Mouse (Mus musculus) stomach, embryonic 16.5 days (tissue): ENCODE measurements around the gene Gpbar1. TPM values are rescaled to one million over a fixed set of nuclear protein-coding genes. Genes with fewer than 3 reads are reported as not detected.
"Not testable (repeated sequence)": the region's sequence is repeated elsewhere in the genome, so short reads cannot be mapped to it uniquely, and the experiment has no call there.

Experiments used
- ATAC-seq: fragments of 200-750 bp; cut with Nextera tagmentation; 2 replicates; pipeline ENCODE4 v1.8.0; 2017; ENCODE audit warnings: moderate number of reproducible peaks, moderate TSS enrichment; ENCODE audit not compliant: insufficient read depth, low FRiP score
- H3K27ac ChIP-seq: fragments of 300-500 bp; sonication (generic); 2 replicates; pipeline ENCODE4 v1.5.1; 2014; ENCODE audit warnings: low read length
- H3K27me3 ChIP-seq: fragments of 300-500 bp; sonication (generic); 2 replicates; pipeline ENCODE4 v1.6.1; 2014; ENCODE audit warnings: low read length, control low read depth, mixed read lengths; ENCODE audit not compliant: control insufficient read depth, insufficient read depth
- H3K36me3 ChIP-seq: fragments of 300-500 bp; sonication (generic); 2 replicates; pipeline ENCODE4 v1.6.1; 2014; ENCODE audit warnings: low read length; ENCODE audit not compliant: control insufficient read depth, insufficient read depth
- H3K4me1 ChIP-seq: fragments of 300-500 bp; sonication (generic); 2 replicates; pipeline ENCODE4 v1.6.1; 2014; ENCODE audit warnings: low read length, control low read depth, mixed read lengths; ENCODE audit not compliant: control insufficient read depth, insufficient read depth
- H3K4me2 ChIP-seq: fragments of 300-500 bp; sonication (generic); 2 replicates; pipeline ENCODE4 v1.6.1; 2014; ENCODE audit warnings: low read depth, low read length, mixed read lengths
- H3K4me3 ChIP-seq: fragments of 300-500 bp; sonication (generic); replicated peaks from 2 replicates; pipeline ENCODE4 v1.5.1; 2014; ENCODE audit warnings: mild to moderate bottlenecking, low read length
- H3K9ac ChIP-seq: fragments of 300-500 bp; sonication (generic); 2 replicates; pipeline ENCODE4 v1.6.1; 2014; ENCODE audit warnings: low read length
- H3K9me3 ChIP-seq: fragments of 300-500 bp; sonication (generic); replicated peaks from 2 replicates; pipeline ENCODE4 v1.6.1; 2016; ENCODE audit warnings: low read length, control low read depth; ENCODE audit not compliant: control insufficient read depth
- WGBS: fragments of 180-500 bp; shearing (Covaris S2); extraction: QIAGEN DNeasy Blood & Tissue Kit; methylation state at CpG from one replicate; pipeline ENCODE4 v1.1.7; 2014; 5-methylcytosine and 5-hydroxymethylcytosine counted together
- polyA plus RNA-seq: library from polyadenylated mRNA; unstranded; fragments of >200 nt; fragmentation: Nextera tagmentation; extraction: Ambion mirVana; gene quantifications from 2 replicates; pipeline ENCODE4 v1.2.1, GENCODE M21; 2015

The Gpbar1 gene
- polyA plus RNA-seq, 1 experiment from 2014 or later: 1.0 TPM

DNA sequence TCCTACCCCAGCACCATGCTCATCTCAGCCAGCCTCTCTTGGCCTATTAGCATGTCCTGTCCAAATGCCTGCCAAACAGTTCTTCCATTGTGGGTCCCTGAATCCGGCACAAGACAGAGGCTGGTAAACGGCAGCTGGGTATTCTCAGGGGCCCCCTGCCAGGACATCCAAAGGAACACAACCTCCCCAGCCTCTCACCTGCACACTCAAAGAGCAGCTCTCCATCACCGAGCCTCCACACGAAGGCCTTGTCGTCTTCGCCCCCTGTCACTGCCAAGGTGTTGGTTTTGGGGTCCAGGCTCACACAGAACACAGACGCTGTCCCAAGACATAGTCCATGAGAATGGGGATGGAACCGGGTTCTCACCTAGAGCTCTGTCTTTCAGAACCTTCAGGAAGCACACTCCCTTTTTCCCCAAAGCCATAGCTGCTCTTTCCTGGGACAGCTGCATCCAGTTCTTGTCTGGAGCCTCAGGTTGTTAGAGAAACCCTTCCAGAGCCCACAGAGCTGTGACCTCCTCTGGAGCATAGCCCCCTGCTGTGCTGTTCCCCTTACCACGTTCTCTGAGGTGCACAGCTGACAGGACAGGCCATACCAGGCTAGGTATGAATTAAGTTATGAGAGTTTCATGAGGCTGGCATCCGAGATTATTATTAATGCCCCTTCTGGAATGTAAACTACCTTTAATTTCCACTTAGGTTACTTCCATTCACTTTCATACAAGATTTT is 4.7 kb downstream of the Gpbar1 start:
- Histone ChIP-seq H3K9ac (no peak overlapping the region), H3K27ac (no peak overlapping the region), H3K9me3 (no peaks in the 10 kb centered on the region), H3K4me3 (no peak overlapping the region), H3K36me3 (peaks cover 20% of the 10 kb centered on the region), H3K27me3 (no peaks in the 10 kb centered on the region), H3K4me2 (peak overlapping the region; percentile 91; the same call in 1 of the 2 replicates), H3K4me1 (peaks cover 29% of the 10 kb centered on the region)
- WGBS: 84% methylated on average over 10 of the region's 10 CpGs
- ATAC-seq: no peak

- peak overlapping the region; percentile 91 for H3K4me2 ChIP-seq
- H3K27ac ChIP-seq: peak overlapping the region; percentile 86
- 9% methylated on average over 15 of the region's 15 CpGs for WGBS
- no peaks in the 10 kb centered on the region for H3K9me3 ChIP-seq
- H3K9ac ChIP-seq: peak overlapping the region; percentile 89
- peaks cover 34% of the 10 kb centered on the region for H3K4me1 ChIP-seq
- ATAC-seq: peak; percentile 41; the same call in 1 of the 2 replicates
- H3K4me3 ChIP-seq: peak overlapping the region; percentile 94
- no peaks in the 10 kb centered on the region for H3K27me3 ChIP-seq
- peaks cover 20% of the 10 kb centered on the region for H3K36me3 ChIP-seq
Observed at GRCm38 (mm10) chr1:74283686-74284463, 5.5 kb downstream of the Gpbar1 start.

- WGBS: under 1% methylated on average over 56 of the region's 56 CpGs
- H3K36me3 ChIP-seq: peaks cover 20% of the 10 kb centered on the region
Observed at GRCm38 (mm10) chr1:74284543-74285160, 6.3 kb downstream of the Gpbar1 start, which contains the start of the genes Aamp and Pnkd. Gene Aamp, minus strand, starts transcription at chr1:74284738. Gene Pnkd, plus strand, starts transcription at chr1:74284930.

DNA sequence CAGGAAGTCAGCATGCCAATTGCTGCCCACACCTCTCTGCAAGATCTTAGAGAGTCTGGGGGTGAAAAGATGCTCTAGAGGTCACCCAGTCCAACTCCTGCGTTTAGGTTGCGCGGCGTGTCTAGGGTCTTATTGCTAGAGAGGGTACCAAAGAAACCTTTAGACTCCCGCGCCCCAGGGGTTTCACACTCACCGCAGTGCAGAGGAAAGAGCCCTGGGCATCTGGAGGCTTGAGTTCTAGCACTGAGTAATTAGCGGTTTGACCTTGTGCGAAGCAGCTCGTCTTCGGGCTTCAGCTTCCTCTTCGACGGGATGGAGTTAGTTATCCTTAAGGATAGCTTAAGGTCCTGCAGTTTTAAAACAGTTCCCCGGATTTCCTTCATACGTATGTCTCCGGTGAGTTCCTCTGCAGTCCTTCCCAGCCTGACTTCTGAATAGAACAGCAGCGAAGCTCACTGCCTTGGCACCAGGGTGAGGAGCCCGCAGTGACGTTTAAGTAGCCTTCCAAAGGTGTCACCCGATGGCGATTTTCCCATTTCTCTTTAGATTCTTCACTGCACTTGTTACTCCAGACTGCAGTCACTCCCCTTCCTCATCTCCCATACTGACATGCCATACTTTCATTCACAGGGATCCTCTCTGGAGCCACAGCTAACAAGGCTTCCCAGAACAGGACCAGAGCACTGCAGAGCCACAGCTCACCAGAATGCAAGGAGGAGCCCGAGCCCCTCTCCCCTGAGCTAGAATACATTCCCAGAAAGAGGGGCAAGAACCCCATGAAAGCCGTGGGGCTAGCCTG is 7.1 kb downstream of the Gpbar1 start:
- H3K4me2 ChIP-seq: peak overlapping the region; percentile 77
- no peak for ATAC-seq
- H3K27me3 ChIP-seq: no peaks in the 10 kb centered on the region
- H3K4me1 ChIP-seq: peaks cover 47% of the 10 kb centered on the region
- peak overlapping the region; percentile 76 for H3K4me3 ChIP-seq
- H3K27ac ChIP-seq: peak overlapping the region; percentile 34
- H3K9me3 ChIP-seq: no peaks in the 10 kb centered on the region
- WGBS: 2% methylated on average over 23 of the region's 23 CpGs
- peak overlapping the region; percentile 77 for H3K9ac ChIP-seq
- peaks cover 16% of the 10 kb centered on the region for H3K36me3 ChIP-seq

More at GRCm38 (mm10) chr1:74284543-74285160, 6.3 kb downstream of the Gpbar1 start, which contains the start of the genes Aamp and Pnkd:
- peak within 1 kb of the TSS; percentile 94 for H3K4me3 ChIP-seq
- peak; percentile 97 for ATAC-seq
- peaks cover 39% of the 10 kb centered on the region for H3K4me1 ChIP-seq
- H3K27ac ChIP-seq: peak within 1 kb of the TSS; percentile 86
- H3K27me3 ChIP-seq: no peaks in the 10 kb centered on the region
- H3K4me2 ChIP-seq: peak within 1 kb of the TSS; percentile 91
- H3K9me3 ChIP-seq: no peaks in the 10 kb centered on the region
- peak within 1 kb of the TSS; percentile 89 for H3K9ac ChIP-seq

DNA sequence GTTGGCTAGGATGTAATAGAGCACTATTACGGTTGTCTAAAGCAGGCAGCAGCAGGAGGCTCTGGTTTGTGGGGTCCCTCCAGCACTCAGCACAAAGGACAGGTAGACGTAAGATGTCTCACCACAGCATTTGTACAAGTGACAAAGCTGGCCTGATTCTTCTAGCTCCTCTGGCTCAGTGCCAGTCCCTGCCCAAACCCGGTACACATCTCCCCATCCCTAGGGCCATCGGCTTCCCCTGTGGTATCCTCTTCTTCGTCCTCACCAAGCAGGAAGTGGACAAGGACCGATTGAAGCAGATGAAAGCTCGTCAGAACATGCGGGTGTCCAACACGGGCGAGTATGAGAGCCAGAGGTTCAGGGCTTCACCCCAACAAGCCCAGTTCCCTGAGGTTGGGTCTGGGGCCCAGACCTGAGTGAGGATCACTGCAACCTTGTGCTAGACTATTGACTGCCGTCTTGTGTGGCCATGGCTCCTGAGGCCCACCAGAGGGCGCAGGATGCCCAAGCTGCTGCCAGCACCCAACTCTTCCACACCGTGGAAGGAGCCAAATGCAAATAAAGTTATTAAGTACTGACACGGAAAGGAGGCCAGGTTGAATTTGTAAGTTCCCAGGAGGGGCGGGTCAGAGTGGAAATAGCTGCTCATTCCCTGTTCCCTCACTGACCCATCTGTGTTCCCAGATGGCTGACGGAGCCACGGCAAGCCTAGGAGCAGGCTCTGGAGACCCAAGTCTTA is 8.7 kb downstream of the Gpbar1 start:
- Histone ChIP-seq H3K4me1 (peaks cover 48% of the 10 kb centered on the region), H3K9ac (peak overlapping the region; percentile 23; the same call in 1 of the 2 replicates), H3K36me3 (peaks cover 10% of the 10 kb centered on the region)
- 55% methylated on average over 15 of the region's 17 CpGs for WGBS
- not testable (repeated sequence) for H3K9me3 ChIP-seq, H3K4me3 ChIP-seq, ATAC-seq, H3K27ac ChIP-seq, H3K27me3 ChIP-seq, H3K4me2 ChIP-seq

- no peak overlapping the region for H3K9ac ChIP-seq
- H3K4me1 ChIP-seq: peaks cover 40% of the 10 kb centered on the region
- H3K4me2 ChIP-seq: no peak overlapping the region
- peak overlapping the region; percentile 17; the same call in 1 of the 2 replicates for H3K27ac ChIP-seq
- no peaks in the 10 kb centered on the region for H3K27me3 ChIP-seq
- WGBS: 77% methylated on average over 4 of the region's 4 CpGs
- no peak overlapping the region for H3K4me3 ChIP-seq
- no peaks in the 10 kb centered on the region for H3K9me3 ChIP-seq
- no peak for ATAC-seq
- H3K36me3 ChIP-seq: peaks cover 14% of the 10 kb centered on the region
Observed at GRCm38 (mm10) chr1:74288327-74288726, 10.0 kb downstream of the Gpbar1 start.

GRCm38 (mm10) chr1:74289248-74289647 is 10.9 kb downstream of the Gpbar1 start:
- H3K27ac ChIP-seq: peak overlapping the region; percentile 48; the same call in 1 of the 2 replicates
- peaks cover 14% of the 10 kb centered on the region for H3K36me3 ChIP-seq

DNA sequence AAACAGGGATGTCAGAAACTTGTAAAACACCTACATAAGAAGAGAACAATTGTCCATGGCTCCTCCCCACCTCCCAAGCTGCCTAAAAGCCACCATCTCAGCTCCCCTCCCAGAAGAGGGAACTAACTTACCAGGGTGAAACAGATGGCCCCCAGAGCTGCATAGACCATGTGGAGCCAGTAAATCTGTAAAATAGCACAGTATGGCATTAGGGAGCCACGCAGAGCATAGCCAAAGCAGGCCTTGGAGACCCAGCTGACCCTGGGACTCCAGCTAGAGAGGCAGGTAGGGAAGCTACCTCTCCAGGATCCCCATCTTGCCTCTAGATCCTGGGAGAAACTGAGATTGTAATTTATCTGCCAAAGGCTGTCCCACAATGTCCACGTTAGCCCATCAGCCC is 11.4 kb downstream of the Gpbar1 start:
- WGBS: 74% methylated on average over 2 of the region's 2 CpGs
- Histone ChIP-seq H3K27me3 (no peaks in the 10 kb centered on the region), H3K9ac (no peak overlapping the region), H3K9me3 (no peaks in the 10 kb centered on the region), H3K4me2 (no peak overlapping the region), H3K27ac (peak overlapping the region; percentile 48; the same call in 1 of the 2 replicates), H3K36me3 (peaks cover 14% of the 10 kb centered on the region), H3K4me1 (peaks cover 47% of the 10 kb centered on the region), H3K4me3 (no peak overlapping the region)
- ATAC-seq: no peak

More at GRCm38 (mm10) chr1:74289248-74289647, 10.9 kb downstream of the Gpbar1 start:
- Histone ChIP-seq H3K27me3 (no peaks in the 10 kb centered on the region), H3K4me3 (no peak overlapping the region), H3K4me2 (no peak overlapping the region), H3K9me3 (no peaks in the 10 kb centered on the region), H3K9ac (no peak overlapping the region), H3K4me1 (peaks cover 43% of the 10 kb centered on the region)
- 80% methylated on average over 9 of the region's 9 CpGs for WGBS
- ATAC-seq: no peak
